In the genomic region with DNA sequence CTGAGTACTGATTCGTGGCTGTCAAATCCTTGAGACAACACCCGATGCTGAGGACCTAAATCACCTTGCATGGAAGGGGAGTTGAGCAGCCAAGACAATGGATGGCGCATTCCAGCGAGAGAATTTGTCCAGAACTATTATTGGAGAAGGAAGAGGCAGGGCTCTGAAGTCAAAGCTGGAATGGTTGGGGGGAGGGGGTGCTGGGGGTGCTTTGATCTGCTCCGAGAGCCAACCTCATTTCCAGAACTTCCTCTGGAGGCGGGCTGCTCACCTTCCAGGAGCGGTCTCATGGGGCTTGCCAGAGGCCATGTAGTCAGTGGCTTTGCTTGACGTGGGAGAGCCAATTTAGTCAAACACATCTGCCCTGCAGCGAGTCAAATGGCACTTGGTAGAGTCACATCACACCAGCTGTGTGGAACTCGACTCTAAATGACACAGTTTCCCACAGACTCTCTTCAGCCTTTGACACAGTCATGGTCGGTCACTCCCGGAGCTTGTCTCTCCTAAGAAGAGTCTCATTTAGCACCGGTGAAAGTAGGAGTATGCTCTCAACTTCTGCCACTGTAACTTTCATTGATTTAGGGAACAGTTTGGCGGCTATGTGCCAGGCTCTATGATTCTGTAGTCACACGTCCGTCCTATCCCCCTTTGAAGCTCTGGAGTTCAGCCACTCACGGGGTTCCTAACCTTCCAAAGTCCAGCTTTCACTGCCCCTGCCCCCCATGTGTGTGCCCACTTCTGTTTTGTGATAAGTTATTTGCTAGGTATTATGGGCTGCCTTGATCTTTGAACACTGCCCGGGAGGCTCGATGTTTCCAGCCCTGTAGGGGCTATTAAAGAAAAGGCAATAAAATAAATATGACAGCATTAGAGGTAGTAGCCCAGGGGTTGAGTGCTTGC, we compare ENCODE assay signal across 11 mouse cellular contexts. TPM values are rescaled to one million over a fixed set of nuclear protein-coding genes. Genes with fewer than 3 reads are reported as not detected.
DNase-seq lines count a peak whose midpoint lies in the region; ATAC-seq and TF ChIP-seq lines count a peak whose summit lies in the region.
"Had no signal": no experiment of that assay in that cellular context is flagged by ENCODE, and none has a peak within 500 bp of the region (broad histone marks: within the 10 kb centered on the region; RNA-seq: fewer than 3 reads in every experiment).

No protein-coding gene starts in this region.

- H3K9ac ChIP-seq in limb, embryonic 12.5 days (replicated peaks), result no peak overlapping the region
- H3K9ac ChIP-seq in forebrain, postnatal 0 days, result no peak overlapping the region
- no peak overlapping the region for H3K9ac ChIP-seq in lung, postnatal 0 days (replicated peaks; ENCODE audit: low read depth)
- H3K9ac ChIP-seq: heart, embryonic 13.5 days; limb, embryonic 15.5 days had no signal

- H3K4me2 ChIP-seq in limb, embryonic 12.5 days, result peak overlapping the region; percentile 21
- H3K4me2 ChIP-seq in forebrain, postnatal 0 days (ENCODE audit: low read depth), result no peak overlapping the region
- H3K4me2 ChIP-seq in lung, postnatal 0 days (replicated peaks; ENCODE audit: low read depth, low read length), result no peak overlapping the region
- H3K4me2 ChIP-seq: heart, embryonic 13.5 days; limb, embryonic 15.5 days had no signal

- no peak for TF ChIP-seq CTCF in gastrocnemius, adult 2 months (IDR thresholded peaks at IDR 0.05)
- no peak for TF ChIP-seq CTCF in forebrain, postnatal 0 days (IDR thresholded peaks at IDR 0.05; ENCODE audit: low read depth)
- no peak for TF ChIP-seq CTCF in lung, postnatal 0 days (IDR thresholded peaks at IDR 0.05)

- no peaks in the 10 kb centered on the region for H3K36me3 ChIP-seq in limb, embryonic 12.5 days
- no peaks in the 10 kb centered on the region for H3K36me3 ChIP-seq in forebrain, postnatal 0 days (ENCODE audit: insufficient read depth)
- H3K36me3 ChIP-seq in lung, postnatal 0 days (ENCODE audit: insufficient read depth, low read length), result no peaks in the 10 kb centered on the region
- H3K36me3 ChIP-seq: limb, embryonic 15.5 days had no signal

- peak overlapping the region; percentile 73 for H3K27ac ChIP-seq in gastrocnemius, adult 2 months
- H3K27ac ChIP-seq in limb, embryonic 12.5 days, result peak overlapping the region; percentile 62; the same call in 1 of the 2 replicates
- no peak overlapping the region for H3K27ac ChIP-seq in forebrain, postnatal 0 days (ENCODE audit: low read depth, low read length)
- H3K27ac ChIP-seq in lung, postnatal 0 days (ENCODE audit: low read length), result no peak overlapping the region
- H3K27ac ChIP-seq: heart, embryonic 13.5 days; limb, embryonic 15.5 days had no signal

- H3K4me1 ChIP-seq in limb, embryonic 12.5 days (replicated peaks), result peaks cover 18% of the 10 kb centered on the region
- no peaks in the 10 kb centered on the region for H3K4me1 ChIP-seq in forebrain, postnatal 0 days (ENCODE audit: insufficient read depth)
- no peaks in the 10 kb centered on the region for H3K4me1 ChIP-seq in lung, postnatal 0 days (ENCODE audit: insufficient read depth, low read depth, low read length)
- H3K4me1 ChIP-seq: heart, embryonic 13.5 days had no signal

- WGBS in limb, embryonic 12.5 days, result 34% methylated on average over 19 of the region's 19 CpGs
- WGBS in forebrain, postnatal 0 days, result 78% methylated on average over 19 of the region's 19 CpGs
- WGBS in lung, postnatal 0 days, result 58% methylated on average over 19 of the region's 19 CpGs

- intact Hi-C loops in gastrocnemius, adult 2 months (cut with DNase I), result no loop called here

- H3K4me3 ChIP-seq in gastrocnemius, adult 2 months, result no peak overlapping the region
- H3K4me3 ChIP-seq in limb, embryonic 12.5 days (replicated peaks), result no peak overlapping the region
- no peak overlapping the region for H3K4me3 ChIP-seq in forebrain, postnatal 0 days (ENCODE audit: low read depth, low read length)
- H3K4me3 ChIP-seq in lung, postnatal 0 days (ENCODE audit: low read depth, low read length), result no peak overlapping the region
- H3K4me3 ChIP-seq: heart, embryonic 13.5 days; limb, embryonic 15.5 days had no signal

- DNase-seq in gastrocnemius, adult 2 months, result peak; percentile 35
- DNase-seq in gastrocnemius, adult 8-10 months (ENCODE audit: low spot score in 2 of 2), result no peak
- DNase-seq in WW6 (ENCODE audit: low read depth, low spot score), result peak; percentile 18
- DNase-seq in kidney, adult 11 months, result peak; percentile 56
- no peak for DNase-seq in forebrain, postnatal 0 days
- no peak for DNase-seq in lung, postnatal 0 days (ENCODE audit: low spot score)
- DNase-seq in urinary bladder, postnatal 14 days (ENCODE audit: low spot score), result no peak
- DNase-seq: midbrain, embryonic 14.5 days had no signal

- H3K27me3 ChIP-seq in limb, embryonic 12.5 days, result no peaks in the 10 kb centered on the region
- no peaks in the 10 kb centered on the region for H3K27me3 ChIP-seq in forebrain, postnatal 0 days (ENCODE audit: insufficient read depth, low read length)
- H3K27me3 ChIP-seq in lung, postnatal 0 days (replicated peaks; ENCODE audit: insufficient read depth, low read length), result no peaks in the 10 kb centered on the region
- H3K27me3 ChIP-seq: heart, embryonic 13.5 days; limb, embryonic 15.5 days had no signal

- H3K9me3 ChIP-seq in limb, embryonic 12.5 days, result no peaks in the 10 kb centered on the region
- no peaks in the 10 kb centered on the region for H3K9me3 ChIP-seq in forebrain, postnatal 0 days (ENCODE audit: low read length)
- no peaks in the 10 kb centered on the region for H3K9me3 ChIP-seq in lung, postnatal 0 days (ENCODE audit: low read length)
- H3K9me3 ChIP-seq: heart, embryonic 13.5 days; limb, embryonic 15.5 days had no signal

- ATAC-seq in limb, embryonic 12.5 days (ENCODE audit: insufficient number of reproducible peaks, insufficient read depth, low FRiP score, low TSS enrichment, low read depth), result 0 out of 2 replicates have a peak, but pooled peaks have one; percentile 34
- ATAC-seq in forebrain, postnatal 0 days, result no peak
- ATAC-seq in lung, postnatal 0 days, result no peak

- TF ChIP-seq EP300 in lung, postnatal 0 days (IDR thresholded peaks at IDR 0.05), result no peak

RNA-seq across cellular contexts. Expression of gene Flvcr2, which starts 38.8 kb away (rescaled TPM):
- total RNA-seq in gastrocnemius, adult 2 months (2021), result under 1 TPM; 0.50 to 0.51 TPM
- under 1 TPM; 0.24 to 0.75 (median 0.50) TPM for total RNA-seq in gastrocnemius, adult 8-10 months (2022)
- polyA plus RNA-seq in limb, embryonic 12.5 days (2016; fragmentation: Nextera tagmentation; extraction: Ambion mirVana), result 1.8 and 2.1 TPM in 2 replicates
- total RNA-seq in forebrain, postnatal 0 days (2014; rRNA removed), result 5.5 and 6.9 TPM in 2 replicates
- polyA plus RNA-seq in forebrain, postnatal 0 days (2015; fragmentation: Nextera tagmentation; extraction: Ambion mirVana), result 3.4 and 4.0 TPM in 2 replicates
- polyA plus RNA-seq in lung, postnatal 0 days (2015; fragmentation: Nextera tagmentation; extraction: Ambion mirVana), result 23.3 and 26.8 TPM in 2 replicates

RNA-seq across cellular contexts. Expression of gene Erg28, which starts 39.2 kb away (rescaled TPM):
- 1 to 10 TPM; 2.4 to 2.7 TPM for total RNA-seq in gastrocnemius, adult 2 months (2021)
- total RNA-seq in gastrocnemius, adult 8-10 months (2022), result 1 to 10 TPM; 1.5 to 4.5 (median 3.4) TPM
- polyA plus RNA-seq in limb, embryonic 12.5 days (2016; fragmentation: Nextera tagmentation; extraction: Ambion mirVana), result 96.8 and 101 TPM in 2 replicates
- total RNA-seq in forebrain, postnatal 0 days (2014; rRNA removed), result 68.1 and 75.4 TPM in 2 replicates
- 118 TPM in 2 replicates for polyA plus RNA-seq in forebrain, postnatal 0 days (2015; fragmentation: Nextera tagmentation; extraction: Ambion mirVana)
- 76.5 and 80.8 TPM in 2 replicates for polyA plus RNA-seq in lung, postnatal 0 days (2015; fragmentation: Nextera tagmentation; extraction: Ambion mirVana)

RNA-seq across cellular contexts. Expression of gene Ttll5, which starts 39.3 kb away (rescaled TPM):
- total RNA-seq in gastrocnemius, adult 2 months (2021), result 1 to 10 TPM; 5.4 to 8.5 TPM
- total RNA-seq in gastrocnemius, adult 8-10 months (2022), result 1 to 10 TPM; 4.6 to 6.3 (median 5.7) TPM
- polyA plus RNA-seq in limb, embryonic 12.5 days (2016; fragmentation: Nextera tagmentation; extraction: Ambion mirVana), result 14.7 and 17.4 TPM in 2 replicates
- total RNA-seq in forebrain, postnatal 0 days (2014; rRNA removed), result 13.2 and 17.5 TPM in 2 replicates
- polyA plus RNA-seq in forebrain, postnatal 0 days (2015; fragmentation: Nextera tagmentation; extraction: Ambion mirVana), result 8.2 and 11.1 TPM in 2 replicates
- 4.9 and 6.4 TPM in 2 replicates for polyA plus RNA-seq in lung, postnatal 0 days (2015; fragmentation: Nextera tagmentation; extraction: Ambion mirVana)

Comparison
In these comparisons a context has a peak if more than half of its experiments do, and no peak if none do; other contexts are left out.
1. DNase-seq: peak in gastrocnemius, adult 2 months (single experiment), WW6 (single experiment) and kidney, adult 11 months (single experiment); none in gastrocnemius, adult 8-10 months (0 of 2), forebrain, postnatal 0 days (single experiment), lung, postnatal 0 days (single experiment) and urinary bladder, postnatal 14 days (single experiment).
2. H3K27ac ChIP-seq: peak in gastrocnemius, adult 2 months (single experiment) and limb, embryonic 12.5 days (single experiment); none in forebrain, postnatal 0 days (single experiment) and lung, postnatal 0 days (single experiment).
3. RNA of gene Erg28, which starts 39.2 kb away (total RNA-seq): 68.1 to 75.4 TPM in forebrain, postnatal 0 days; 1.5 to 4.5 TPM in gastrocnemius, adult 8-10 months and 2.4 to 2.7 TPM in gastrocnemius, adult 2 months; every median in the first group is over 10 times any median in the second.